Mouse (Mus musculus) T-helper 2 cell (primary cell): Measurements from ENCODE around the gene Otogl.

Source experiments
- in situ Hi-C: fragments of 300-600 bp; cut with MboI, MseI; formaldehyde crosslinking; loops from one replicate; pipeline ENCODE4 v1.15.1; 2025; ENCODE audit warnings: high pct_unique_total_duplicates

Otogl gene

DNA sequence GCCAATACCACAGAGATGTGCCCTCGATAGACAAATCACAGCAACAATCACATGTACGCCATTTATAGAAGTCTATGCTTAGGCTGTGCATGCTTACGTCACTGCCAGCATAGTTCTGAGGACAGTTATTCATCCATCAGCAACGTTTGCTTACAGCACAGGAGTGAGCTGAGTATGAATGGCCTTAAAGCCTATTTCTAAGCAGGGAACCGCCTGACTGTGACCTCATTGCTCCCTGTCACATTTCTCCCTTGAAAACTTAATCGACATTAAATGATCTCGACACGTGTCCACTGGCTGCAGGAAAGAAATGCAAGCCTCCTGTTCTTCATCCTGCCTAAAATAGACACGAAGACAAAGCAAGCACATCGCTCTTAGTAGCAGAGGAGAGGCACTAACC lies 5.5 kb downstream of the Otogl start:
- in situ Hi-C loops, result no loop called here

DNA sequence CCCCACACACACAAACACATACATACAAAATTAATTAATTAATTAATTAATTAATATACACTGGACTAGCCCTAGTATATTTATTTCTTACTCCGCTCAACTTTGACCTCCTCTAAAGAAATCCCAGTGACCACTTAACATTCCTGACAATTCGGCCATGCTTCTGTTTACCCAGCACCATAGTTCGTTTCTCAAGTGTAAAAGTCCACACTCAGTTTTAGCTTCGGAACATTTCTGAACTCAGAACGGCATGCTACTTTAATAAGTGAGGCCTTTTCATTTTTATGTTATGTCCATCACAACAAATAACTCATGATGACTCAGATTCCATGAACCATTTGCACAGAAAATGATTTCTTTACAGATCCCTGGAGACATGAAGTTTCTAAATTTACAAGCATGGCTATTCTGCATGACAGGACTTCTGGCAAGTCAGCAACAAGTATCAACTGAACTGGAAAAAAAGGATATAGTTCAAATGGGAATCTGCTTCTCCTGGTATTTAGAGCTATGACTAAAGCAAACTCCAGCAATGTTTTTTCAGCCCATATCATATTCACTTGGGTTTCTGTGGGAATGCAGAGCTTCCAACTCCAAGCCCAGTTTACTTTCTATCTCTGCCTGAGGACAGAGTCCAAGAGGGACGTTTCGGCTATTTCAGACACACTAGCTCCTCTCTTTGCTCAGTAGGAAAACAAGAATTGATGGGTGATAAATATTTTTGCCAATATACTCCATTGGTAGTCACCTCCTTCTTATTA lies 6.5 kb downstream of the Otogl start:
- in situ Hi-C loops, result no loop called here

DNA sequence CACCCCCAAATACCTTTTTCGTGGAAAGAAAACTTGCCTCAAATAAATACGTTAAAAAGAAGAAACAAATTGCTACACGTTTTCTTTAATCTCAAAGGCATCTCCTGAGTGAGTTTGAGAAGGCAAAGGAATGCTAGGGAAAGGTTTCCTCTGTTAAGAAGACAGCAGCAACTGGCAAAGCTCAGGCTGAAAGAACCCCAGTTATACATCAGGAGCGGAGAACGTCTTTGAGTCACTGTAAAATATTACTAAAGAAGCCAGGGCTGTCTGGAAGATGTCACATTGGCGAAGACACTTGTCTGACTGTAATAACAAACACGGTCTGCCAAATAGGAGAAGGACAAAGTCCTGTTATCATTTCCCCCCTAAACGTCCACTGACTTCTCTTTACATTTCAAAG lies 10.0 kb downstream of the Otogl start:
- in situ Hi-C loops, result loop anchor here (5.0 kb wide), 1 partner anchor 35 kb away; no protein-coding TSS in a partner anchor

DNA sequence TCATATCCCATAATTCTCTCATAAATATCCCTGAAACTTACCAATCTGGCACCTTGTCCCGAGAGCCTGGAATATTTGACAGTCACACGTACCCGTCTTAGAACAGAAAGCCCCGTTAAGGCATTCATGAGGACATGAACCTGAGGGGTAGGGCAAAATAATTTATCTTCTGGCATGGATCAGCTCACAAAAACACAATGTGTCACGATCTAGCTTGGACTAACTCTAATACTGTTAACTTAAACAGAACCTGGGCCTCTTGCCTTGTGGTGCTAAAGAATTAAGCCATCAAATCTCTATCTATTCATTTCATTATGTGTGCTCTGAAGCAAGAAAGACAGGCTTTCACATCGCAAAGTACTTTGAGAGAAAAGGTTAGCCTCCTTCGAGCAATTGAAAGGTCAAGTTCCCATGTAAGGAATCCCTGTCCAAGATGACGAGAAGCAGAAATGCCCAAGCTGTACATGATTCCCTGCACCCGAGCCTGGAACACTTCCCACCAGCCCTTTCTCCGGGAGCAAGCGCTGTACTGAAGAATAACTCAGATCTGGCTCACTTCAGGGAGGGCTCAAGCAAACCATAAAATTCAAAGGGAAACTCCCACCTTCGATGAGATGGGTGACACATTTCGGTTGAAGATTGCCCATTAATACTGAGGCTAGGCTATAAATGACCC lies 10.6 kb downstream of the Otogl start:
- in situ Hi-C loops, result loop anchor here (5.0 kb wide), 1 partner anchor 34 kb away; no protein-coding TSS in a partner anchor

DNA sequence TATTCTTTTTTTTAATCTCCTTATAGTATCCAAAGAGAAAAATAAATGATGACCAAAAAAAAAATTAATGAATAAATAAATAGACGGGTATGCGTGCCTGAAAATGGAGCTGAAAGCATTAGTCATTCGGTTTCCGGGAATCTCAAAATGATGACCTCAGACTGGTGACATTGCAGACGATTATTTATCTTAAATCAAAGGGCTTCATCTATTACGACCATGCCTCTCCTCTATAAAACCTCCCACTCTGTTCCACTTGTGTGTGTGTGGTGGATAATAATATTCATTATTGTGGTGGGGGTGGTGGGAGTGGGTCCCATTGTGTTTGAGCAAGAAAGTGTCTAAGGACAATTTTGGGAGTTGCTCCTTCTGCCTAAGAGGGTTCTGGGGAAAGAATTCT lies 12.0 kb downstream of the Otogl start:
- in situ Hi-C loops, result loop anchor here (5.0 kb wide), 1 partner anchor 33 kb away; no protein-coding TSS in a partner anchor

DNA sequence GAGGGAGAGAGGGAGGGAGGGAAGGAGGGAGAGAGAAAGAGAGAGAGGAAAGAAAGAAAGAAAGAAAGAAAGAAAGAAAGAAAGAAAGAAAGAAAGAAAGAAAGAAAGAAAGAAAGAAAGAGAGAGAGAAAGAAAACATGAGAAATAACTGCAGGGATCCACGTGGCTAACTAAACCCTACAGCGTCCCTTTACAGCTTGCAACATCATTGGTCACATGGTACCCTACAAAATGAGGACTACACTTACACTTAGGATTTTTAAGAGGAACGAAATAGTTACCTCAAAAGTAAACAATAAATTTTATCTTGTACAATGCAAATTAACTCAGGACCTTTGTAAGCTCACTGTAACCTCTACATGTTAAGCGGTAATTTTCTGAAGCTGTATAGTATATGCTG lies 15.8 kb downstream of the Otogl start:
- in situ Hi-C loops, result no loop called here

DNA sequence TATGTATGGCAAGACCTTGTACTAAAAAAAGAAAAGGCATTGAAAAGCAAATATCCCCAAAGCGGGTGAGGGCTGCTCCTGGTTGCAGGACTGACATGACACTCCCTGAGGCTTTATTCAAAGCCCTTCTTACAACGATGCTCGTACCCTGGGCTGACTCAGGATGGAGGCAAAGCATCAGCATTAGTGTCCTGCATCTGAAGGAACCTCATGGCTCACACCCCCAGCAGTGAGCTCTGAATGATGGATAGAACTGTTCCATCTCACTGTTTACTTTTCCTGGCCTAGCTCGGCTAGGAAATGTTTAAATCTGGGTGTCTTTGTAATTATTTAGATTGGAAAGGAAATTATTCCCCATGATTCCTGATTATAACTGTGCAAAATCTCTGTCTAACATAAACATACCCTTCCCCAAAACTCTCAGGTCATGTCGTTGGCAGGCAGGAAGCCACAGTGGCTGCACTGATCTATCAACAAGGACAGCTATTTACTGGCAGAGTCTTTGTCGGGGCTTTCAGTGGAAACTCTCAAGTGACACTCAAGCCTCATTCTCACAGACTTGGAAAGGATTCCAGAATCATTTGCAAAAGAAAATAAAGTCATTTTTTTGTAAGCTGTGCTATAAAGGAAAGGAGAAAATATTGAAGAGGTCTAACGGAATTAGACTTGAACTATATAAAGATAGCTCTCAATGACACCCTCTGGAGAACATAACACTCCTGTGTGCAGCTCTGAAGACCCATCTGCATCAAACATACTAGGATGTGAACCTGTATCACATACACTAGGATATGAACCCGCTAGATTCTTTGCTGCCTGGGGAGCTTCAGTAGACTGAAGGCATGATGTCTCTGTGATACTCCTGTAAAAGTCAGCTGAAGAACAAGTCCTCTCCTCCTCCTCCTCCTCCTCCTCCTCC lies 17.0 kb downstream of the Otogl start:
- in situ Hi-C loops, result no loop called here

DNA sequence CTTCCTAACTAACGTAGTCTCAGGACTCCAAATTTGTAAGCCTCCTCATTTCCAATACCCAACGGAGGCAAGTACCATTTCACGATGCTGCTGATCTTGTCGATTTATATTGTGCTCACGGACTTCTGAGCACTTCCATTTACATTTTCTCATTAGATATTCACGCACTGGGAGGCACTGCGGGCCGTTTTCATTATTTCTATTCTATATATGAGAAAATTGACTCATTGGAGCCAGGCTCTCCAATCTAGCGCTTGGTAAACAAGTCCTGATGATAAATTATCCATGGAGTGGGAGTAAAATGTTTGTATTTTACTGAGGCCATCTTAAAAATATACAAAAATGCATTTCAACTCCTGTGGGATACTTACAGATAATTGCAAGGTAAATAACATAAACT lies 21.5 kb downstream of the Otogl start:
- in situ Hi-C loops, result no loop called here

DNA sequence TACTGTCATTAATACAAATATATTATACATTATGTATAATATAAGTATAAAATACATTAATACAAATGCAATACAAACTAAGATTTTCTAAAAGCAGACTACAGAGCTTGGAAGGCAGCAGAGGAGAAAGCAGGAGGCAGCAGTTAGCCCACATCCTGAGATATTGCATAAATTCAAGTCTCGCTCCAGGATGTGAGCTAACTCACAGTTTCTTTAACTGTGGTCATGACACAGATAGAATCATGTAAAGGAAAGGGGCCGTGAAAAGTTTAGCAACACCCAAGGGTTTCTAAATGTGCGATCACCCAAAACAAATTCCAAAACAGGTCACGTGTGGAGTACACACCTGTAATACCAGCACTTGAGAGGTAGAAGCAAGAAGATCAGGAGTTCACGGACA lies 39.4 kb downstream of the Otogl start:
- in situ Hi-C loops, result no loop called here

DNA sequence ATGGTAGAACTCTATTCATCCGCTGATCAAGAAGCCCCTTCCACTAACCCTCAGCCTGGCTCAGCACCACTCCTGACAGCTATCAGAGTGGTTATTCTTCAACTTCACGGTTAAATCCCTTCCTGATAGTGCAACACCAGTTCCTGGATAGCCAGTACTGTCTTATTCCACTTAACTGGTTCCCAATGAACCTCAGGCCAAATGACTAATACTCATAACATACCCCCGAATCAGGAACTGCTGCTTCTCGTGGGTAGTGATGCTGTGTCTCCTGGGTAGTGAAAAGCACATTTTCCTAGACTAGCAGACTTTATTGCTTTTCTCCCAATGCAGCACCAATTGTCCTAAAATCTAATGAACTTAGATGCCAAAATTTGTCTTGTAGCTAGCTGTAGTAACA lies 39.8 kb downstream of the Otogl start:
- in situ Hi-C loops, result no loop called here

DNA sequence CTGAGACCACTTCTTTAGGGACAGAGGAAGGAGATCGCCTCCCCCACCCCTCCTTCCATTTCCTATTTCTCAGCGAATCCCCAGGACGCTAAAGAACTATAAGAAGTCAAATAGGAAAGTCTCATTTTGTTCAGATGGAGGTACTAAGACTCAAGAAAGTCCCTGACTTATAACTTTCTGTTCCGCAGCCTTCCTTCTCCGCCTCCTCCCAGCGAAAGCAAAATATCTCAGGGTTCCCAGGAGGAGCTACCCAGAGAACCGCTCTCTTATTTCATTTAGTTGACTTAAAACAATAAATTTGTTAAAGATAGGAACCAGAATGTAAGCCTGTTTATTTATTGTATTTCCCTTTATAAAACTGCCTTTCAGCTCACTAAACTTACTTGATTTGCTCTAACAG lies 41.4 kb downstream of the Otogl start:
- in situ Hi-C loops, result no loop called here

DNA sequence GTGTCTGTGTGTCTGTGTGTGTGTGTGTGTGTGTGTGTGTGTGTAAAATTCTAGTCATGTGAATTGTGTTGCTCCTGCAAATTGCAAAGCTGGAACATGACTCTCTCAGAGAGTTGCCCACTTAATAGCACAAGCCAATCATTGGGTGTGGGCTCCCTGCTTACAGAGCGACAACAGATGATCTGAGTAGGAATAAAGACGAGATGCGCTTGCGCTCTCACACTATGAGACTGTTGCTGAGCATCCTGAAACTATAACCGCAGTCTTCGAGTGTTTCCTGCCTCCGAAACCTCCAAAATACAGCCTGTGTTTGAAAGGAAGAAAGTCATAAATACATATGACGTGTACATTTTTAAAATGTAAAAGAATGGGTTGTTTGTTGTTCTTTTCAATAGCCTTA lies 43.0 kb downstream of the Otogl start:
- in situ Hi-C loops, result loop anchor here (5.0 to 10.0 kb wide), 3 partner anchors 33 to 1116 kb away; no protein-coding TSS in a partner anchor

DNA sequence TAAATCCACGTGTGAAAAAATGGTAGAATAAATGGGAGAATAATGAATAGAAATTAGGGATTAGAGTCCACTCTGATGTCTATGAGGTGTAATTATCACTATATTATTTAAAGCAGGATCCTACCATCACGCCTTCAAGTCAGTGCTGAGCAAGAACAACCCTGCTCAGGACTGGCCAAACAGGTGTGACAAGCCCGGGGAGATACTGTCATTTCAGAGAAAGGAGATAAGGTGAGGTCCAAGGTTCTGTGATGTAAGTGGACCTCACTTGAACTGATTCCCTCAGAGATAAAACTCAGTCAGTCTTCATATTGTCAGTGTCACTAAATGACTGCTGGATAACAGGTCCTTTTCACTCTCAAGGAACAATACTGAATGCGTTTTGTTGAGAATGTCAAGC lies 44.5 kb downstream of the Otogl start:
- in situ Hi-C loops, result loop anchor here (5.0 to 10.0 kb wide), 3 partner anchors 35 to 1117 kb away; no protein-coding TSS in a partner anchor

DNA sequence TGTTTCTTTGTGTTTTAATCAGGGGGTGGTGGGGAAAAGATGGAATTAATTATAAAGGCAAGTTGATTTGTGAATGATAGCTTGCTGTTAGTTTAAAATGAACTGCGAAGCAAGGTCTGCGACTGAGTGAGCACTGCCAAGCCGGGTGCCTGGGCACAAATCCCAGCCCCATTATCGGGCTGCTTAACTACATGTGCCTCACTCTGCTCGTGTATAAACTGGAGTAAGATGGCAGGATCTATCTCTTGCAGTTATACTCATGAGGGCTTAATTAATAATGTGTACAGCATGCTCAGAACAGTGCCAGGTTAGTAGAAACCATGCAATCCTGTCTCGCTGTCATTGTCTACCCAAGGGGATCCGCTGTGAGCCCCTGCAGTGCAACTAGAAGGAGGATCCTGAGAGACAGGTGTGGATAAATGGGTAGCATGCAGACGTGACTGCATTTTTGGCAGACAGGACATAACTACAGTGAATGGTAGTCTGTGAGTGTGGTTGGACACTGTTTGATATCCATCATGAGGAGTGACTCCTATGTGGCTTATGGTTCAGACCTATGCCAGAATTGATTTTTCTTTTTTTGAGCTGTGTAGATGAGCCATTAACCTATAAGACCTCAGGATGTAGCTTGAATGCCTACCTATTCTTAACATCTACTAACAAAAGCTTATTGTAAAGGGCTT lies 51.6 kb downstream of the Otogl start:
- in situ Hi-C loops, result loop anchor here (10.0 kb wide), 2 partner anchors 1096 to 1124 kb away; no protein-coding TSS in a partner anchor

DNA sequence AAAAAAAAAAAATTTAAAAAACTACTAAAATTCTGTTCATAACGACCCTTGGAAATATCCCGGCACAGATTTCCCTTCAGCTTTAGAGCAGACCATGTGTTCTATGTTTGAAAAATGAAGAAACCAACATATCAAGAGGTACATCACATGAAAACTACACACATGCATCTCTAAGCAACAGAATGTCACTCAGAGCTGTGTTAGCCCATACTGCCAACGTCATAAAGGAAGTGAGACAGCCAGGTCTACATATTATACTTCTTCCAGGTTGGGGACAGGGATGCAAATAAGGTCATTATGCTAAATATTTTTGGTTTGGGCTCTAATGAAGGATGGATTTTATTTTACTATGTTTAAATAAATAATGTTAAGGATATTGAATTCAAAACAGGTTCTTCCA lies 52.7 kb downstream of the Otogl start:
- in situ Hi-C loops, result no loop called here

DNA sequence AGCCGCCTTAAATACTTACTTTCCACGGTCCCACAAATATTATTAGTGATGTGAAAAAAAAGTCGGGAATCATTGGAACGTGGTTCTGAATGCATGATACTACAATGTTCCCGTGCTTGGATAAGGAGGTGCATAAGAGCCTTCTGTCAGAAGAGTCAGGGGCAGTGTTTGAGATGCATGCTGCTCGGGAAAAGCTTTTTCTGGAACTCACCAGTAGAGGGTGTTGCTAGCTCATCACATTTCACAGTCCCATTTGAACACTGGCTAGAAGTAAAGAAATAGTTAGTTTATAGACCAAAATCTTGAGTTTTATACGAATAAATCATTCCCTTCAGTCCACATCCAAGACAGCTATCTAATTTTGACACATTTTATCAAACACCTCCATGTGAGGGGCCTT lies 53.2 kb downstream of the Otogl start:
- in situ Hi-C loops, result no loop called here

DNA sequence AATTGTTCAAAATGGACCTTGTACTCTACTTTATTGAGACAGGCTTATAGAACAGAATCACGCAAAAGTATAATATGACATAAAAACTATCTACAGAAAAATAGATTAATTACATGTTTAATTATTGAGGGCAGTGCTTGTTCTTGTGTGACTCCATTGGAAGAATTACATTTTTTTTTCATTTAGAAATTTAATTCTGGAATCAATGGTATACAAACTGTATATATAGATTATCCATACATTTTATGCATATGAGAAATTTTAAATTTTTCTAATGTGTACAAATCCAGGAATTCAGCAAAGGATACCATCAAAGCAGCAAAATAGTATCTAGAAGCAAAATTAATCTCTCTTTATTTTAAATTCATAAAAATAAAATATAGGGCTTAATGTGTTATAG lies 67.0 kb downstream of the Otogl start:
- in situ Hi-C loops, result no loop called here

DNA sequence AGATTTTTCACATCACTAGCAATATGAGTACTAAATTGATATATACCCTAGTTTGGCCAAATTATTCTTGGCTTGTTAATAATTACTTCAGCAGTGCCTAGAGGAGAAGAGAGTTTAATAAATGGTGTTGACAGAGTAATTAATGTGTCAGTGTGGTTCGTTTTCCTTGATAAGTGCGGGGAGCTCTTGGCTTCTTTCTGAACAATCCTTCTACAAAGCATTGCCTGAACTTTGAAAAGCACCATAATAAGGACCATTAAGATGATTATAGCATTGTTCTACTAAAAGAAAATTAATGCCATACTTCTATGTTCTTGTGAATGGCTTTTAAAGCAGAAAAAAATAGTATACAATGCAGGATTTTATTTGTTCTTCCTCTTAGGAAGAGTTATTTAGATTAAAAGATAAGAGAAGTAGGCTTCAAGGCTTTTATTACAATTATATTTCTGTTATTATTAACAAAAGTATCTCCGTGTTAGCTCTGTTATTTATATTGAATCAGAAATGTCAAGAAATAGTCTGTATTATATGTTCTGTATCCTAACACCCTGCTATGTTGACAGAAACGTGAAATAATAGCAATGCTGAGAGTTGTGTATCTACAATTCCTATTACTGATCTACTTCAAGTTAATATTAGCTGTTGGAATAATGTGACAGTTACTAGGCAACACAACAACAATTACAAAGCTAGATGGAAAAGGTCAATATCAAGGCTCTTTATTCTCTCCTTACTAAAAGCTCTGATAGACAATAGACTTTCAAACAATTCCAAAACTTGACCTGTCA lies 77.3 kb downstream of the Otogl start:
- in situ Hi-C loops, result no loop called here

DNA sequence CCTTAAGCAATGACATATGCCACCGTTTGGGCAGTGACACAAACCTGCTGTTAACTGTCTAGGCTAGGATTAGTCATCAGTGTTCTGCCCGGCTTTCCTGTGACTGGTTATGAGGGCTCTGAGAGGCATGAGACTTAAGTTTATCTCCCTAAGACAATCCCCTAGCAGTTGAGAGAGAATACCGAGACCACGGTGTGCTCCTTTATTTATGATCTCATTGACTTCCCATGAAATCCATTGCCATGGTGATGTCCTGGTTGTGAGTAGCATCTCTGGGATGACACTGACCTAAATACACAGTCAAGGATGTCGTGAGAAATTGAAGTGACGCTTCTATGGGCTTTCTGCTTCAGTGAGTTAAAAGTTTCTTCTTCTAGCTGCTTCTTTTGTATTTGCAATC lies 82.8 kb downstream of the Otogl start:
- in situ Hi-C loops, result no loop called here

DNA sequence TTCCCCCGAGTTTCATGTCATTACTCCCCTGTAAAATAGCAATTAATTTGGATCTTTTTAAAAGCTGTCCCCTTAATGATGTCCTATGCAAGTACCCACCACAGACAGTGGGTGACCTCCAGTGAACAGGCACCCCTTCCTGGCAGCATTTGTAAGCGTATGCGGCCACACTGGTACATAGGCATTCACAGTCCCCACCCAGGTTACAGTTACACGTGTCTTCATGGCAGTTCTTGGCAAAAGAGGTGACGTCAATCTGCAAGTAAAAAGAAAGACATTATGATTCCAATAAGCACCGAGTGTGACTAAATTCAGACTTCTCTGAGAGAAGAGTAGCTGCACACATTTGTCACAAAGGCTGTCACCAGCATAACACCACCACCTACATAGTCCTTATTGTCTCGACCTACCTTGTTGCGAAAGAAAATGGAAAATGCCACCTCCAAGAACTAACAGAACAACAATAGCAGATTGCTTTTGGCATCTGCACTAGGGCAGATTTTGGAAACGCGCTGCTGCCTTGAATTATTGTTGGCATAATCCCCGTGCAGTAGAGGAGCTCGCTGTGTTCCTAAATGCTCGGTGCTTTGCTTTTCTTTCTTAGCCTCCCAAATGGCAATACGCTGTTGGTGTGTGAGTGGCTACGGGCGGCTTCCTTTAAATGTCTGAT lies 98.0 kb downstream of the Otogl start:
- in situ Hi-C loops, result no loop called here
